Mouse (Mus musculus): Measurements from ENCODE around the gene Cacng8.

Gene Cacng8
- long read RNA-seq, experiment 1, partial matches to known transcripts = 2 of 2 reads
- long read RNA-seq, experiment 1, other reads (novel, unspliced or antisense) = 0 of 2 reads
- long read RNA-seq, experiment 2, partial matches to known transcripts = 0 of 2 reads
- long read RNA-seq, experiment 2, other reads (novel, unspliced or antisense) = 2 of 2 reads

- intact Hi-C loops (cut with DNase I) = no loop called here
Measured at GRCm38 (mm10) chr7:3390413-3391080, at the start of gene Cacng8. Cacng8 (plus strand) TSS chr7:3390683.

DNA sequence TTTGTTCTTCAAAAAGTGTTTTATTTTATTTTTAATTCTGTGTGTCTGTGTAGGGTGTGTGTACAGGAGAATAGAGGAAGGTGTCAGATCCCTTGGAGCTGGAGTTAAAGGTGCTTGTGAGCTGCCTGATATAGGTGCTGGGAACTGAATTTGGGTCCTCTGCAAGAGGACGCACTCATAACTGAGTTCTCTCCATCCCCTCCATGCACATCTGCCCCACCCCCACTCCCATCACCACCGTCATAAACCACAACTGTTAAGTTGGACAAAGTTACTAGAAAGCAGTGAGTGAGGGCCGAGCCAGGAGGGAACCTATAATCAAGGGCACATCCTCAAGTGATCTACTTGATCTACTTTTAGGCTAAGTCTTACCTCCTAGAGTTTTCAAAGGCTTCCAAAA lies 46.6 kb upstream of the Cacng8 start:
- intact Hi-C loops (cut with DNase I) = no loop called here

GRCm38 (mm10) chr7:3345301-3345700 lies 45.2 kb upstream of the Cacng8 start:
- intact Hi-C loops (cut with DNase I) = no loop called here

- intact Hi-C loops (cut with DNase I) = no loop called here
Measured at GRCm38 (mm10) chr7:3347366-3348287, 42.9 kb upstream of the Cacng8 start.

DNA sequence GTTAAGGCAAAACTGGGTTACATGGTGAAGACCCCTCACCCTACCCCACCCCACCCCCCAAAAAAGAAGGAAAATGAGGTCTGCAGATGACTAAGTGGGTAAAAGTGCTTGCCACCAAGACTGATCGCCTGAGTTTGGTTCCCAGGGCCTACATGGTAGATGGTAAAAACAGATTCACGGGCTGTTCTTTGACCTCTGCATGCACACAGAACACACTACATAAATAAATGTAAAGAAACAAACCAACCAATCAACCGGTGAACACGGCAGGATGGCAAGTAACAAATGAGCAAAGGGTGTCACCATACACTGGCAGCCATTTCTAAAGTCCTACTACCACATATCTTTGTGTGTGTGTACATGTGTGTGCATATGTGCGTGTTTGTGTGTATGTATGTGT lies 42.2 kb upstream of the Cacng8 start:
- intact Hi-C loops (cut with DNase I) = no loop called here

GRCm38 (mm10) chr7:3349775-3350174 lies 40.7 kb upstream of the Cacng8 start:
- intact Hi-C loops (cut with DNase I) = no loop called here

- intact Hi-C loops (cut with DNase I) = no loop called here
Measured at GRCm38 (mm10) chr7:3351536-3351935, 38.9 kb upstream of the Cacng8 start.

- intact Hi-C loops (cut with DNase I) = no loop called here
Measured at GRCm38 (mm10) chr7:3354850-3355249, 35.6 kb upstream of the Cacng8 start.

- intact Hi-C loops (cut with DNase I) = no loop called here
Measured at GRCm38 (mm10) chr7:3360678-3361077, 29.8 kb upstream of the Cacng8 start.

DNA sequence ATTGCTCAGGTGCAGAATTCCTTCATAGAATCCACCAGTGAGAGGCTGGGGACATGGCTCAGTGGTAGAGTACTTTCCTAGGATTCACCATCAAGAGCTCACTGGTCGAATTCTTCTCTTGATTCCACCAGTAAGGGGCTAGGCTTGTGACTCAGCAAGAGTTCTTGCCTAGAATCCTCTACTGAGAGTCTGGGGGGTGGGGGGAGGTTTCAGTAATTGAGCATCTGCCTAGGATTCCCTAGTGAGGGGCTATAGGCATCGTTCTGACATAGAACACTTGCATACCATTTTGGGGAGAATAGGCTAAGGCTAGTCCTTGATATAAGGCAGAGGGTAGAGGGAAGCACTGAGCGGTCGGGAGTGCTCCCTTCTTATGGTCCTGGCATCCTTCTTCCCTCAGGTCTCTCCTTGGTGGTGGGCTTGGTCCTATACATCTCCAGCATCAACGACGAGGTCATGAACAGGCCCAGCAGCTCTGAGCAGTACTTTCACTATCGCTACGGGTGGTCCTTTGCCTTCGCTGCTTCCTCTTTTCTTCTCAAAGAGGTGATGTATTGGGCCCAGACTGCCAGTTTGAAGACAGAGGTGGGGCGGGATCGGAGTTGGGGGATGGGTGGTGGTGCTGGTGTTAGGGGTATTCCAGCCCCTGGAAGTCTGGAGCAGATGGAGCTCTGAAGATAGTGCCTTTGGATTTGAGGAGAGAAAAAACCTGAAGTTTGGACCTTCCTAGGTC lies 24.8 kb upstream of the Cacng8 start:
- intact Hi-C loops (cut with DNase I) = no loop called here

GRCm38 (mm10) chr7:3366705-3367516 lies 23.6 kb upstream of the Cacng8 start:
- intact Hi-C loops (cut with DNase I) = no loop called here

DNA sequence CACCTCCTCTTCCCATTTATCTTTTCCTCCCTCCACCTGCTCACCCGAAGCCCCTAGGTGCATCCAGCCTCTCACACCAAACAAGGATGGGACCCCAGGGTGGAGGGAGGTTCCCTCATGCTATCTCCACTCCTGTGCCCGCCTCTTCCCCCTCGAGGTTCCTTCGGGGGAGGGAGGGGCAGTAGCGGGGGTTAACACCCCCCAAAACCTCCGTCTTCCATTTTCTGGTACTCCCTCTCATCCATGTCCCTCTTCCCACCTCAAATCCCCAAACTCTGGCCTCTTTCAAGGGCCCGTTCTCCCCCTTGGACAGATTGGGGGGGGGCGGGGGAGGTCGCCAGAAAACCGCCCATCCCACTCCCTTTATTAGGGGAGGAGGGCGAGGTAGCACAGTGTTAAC lies 22.9 kb upstream of the Cacng8 start:
- intact Hi-C loops (cut with DNase I) = no loop called here

DNA sequence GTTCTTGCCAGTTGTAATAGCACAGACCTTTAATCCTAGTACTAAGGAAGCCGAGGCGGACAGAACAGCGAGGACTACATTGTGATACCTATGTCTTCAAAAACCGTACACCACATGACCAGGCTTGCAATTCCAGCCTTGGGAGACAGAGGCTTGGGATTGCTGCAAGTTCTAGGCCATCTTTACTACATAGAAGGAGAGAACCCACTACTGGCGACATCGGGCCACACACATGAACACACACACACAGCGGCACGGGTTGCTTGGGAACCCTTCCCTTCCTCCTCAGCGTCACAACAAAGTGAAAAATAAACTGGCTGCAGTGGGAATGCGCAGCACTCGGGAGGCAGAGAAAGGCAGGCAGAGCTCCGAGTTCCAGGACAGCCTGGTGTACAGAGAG lies 22.2 kb upstream of the Cacng8 start:
- intact Hi-C loops (cut with DNase I) = no loop called here

- intact Hi-C loops (cut with DNase I) = no loop called here
Measured at GRCm38 (mm10) chr7:3369189-3369588, 21.3 kb upstream of the Cacng8 start.

DNA sequence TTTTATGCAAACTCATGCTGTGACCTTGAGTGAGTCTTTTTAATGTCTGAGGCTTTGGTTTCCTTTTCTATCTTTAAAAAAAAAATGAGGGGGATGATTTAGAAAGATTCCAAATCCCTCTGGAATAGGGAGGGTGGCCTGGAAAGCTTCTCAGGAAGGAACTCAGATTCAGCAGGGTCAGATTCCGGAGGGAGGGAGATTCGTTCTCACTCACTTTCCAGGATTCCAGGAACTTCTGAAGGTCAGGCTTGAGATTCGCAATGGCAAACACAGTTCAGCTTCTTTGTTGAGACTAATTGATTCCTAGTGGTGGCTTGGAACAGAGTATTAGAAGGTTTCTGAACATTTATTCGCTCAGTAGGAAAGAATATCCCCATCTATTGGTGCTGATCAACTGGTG lies 20.1 kb upstream of the Cacng8 start:
- intact Hi-C loops (cut with DNase I) = loop anchor here (5.0 kb wide), 1 partner anchor 38 kb away; the partner anchor contains the start of gene Cacng7

- intact Hi-C loops (cut with DNase I) = loop anchor here (5.0 kb wide), 1 partner anchor 40 kb away; the partner anchor contains the start of gene Cacng7
Measured at GRCm38 (mm10) chr7:3372376-3372775, 18.1 kb upstream of the Cacng8 start.

DNA sequence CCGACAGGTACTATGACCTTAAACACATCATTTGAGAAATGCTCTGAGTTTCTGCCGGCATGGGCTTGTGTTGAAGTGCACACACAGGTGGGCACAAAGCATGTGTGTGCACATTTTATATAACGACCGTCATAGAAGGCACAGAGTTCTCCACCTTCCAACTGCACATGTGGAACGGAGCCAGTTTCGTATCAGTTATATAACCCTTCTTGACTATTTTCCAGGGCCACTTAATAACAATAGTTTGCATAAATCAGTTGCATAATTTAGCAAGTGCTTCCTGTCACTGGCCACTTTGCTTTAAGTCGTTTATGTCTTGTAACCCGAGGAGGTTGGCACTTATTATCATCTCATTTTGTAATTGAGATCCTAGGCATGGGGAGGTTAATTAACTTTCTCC lies 16.7 kb upstream of the Cacng8 start:
- intact Hi-C loops (cut with DNase I) = loop anchor here (5.0 kb wide), 1 partner anchor 41 kb away; the partner anchor contains the start of gene Cacng7

DNA sequence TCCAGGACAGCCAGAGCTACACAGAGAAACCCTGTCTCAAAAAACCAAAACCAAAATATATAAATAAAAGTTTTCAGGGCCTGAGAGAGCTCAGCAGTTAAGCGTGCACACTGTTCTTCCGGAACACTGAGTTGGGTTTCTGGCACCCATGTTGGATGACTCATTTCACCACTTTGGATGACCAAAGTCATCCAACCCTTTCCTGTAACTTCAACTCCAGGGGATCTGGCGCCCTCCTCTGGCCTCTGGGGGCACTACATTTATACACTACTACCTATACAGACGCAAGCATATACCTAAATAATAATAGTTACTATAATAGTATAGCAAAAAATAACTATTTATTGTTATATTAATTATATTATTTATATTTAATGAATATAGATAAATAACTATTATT lies 13.7 kb upstream of the Cacng8 start:
- intact Hi-C loops (cut with DNase I) = loop anchor here (5.0 kb wide), 1 partner anchor 160 kb away; no protein-coding TSS in a partner anchor

- intact Hi-C loops (cut with DNase I) = loop anchor here (10.0 kb wide), 1 partner anchor 63 kb away; no protein-coding TSS in a partner anchor
Measured at GRCm38 (mm10) chr7:3382123-3382522, 8.4 kb upstream of the Cacng8 start.

DNA sequence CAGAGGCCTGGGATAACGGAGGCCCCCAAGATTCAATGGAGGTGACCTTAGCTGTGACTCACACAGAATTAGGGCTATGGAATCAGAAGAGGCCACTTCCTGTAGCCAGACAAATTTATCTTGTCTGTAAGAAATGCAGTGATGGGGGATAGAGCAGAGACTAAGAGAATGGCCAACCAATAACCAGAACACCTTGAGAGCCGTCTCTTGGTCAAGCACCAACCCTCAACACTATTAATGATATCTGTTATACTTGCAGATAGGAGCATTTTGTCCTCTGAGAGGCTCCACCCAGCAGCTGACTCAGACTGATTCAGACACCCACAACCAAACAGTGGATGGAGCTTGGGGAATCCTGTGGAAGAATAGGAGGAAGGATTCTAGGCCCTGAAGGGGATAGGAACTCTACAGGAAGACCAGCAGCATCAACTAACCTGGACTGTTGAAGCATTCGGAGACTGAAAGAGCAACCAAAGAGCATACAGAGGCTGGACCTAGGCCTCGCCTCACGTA lies 5.6 kb upstream of the Cacng8 start:
- intact Hi-C loops (cut with DNase I) = loop anchor here (10.0 kb wide), 1 partner anchor 60 kb away; no protein-coding TSS in a partner anchor

Data from adrenal gland (tissue).